Mouse (Mus musculus) stomach, embryonic 14.5 days (tissue): Measurements from ENCODE around the gene Dner. TPM values are rescaled to one million over a fixed set of nuclear protein-coding genes. Genes with fewer than 3 reads are reported as not detected.

ENCODE experiments used
- ATAC-seq: fragments of 200-750 bp; cut with Nextera tagmentation; 2 replicates; pipeline ENCODE4 v1.8.0; 2017; ENCODE audit warnings: low read depth, moderate TSS enrichment; ENCODE audit not compliant: insufficient number of reproducible peaks, insufficient read depth, low FRiP score
- H3K27ac ChIP-seq: fragments of 300-500 bp; sonication (generic); 2 replicates; pipeline ENCODE4 v1.5.1; 2014; ENCODE audit warnings: mild to moderate bottlenecking, low read length, moderate library complexity, mixed read lengths
- H3K27me3 ChIP-seq: fragments of 300-500 bp; sonication (generic); 2 replicates; pipeline ENCODE4 v1.6.1; 2014; ENCODE audit warnings: low read length, control low read depth, mixed read lengths; ENCODE audit not compliant: control insufficient read depth, insufficient read depth
- H3K36me3 ChIP-seq: fragments of 300-500 bp; sonication (generic); 2 replicates; pipeline ENCODE4 v1.6.1; 2014; ENCODE audit warnings: mild to moderate bottlenecking, control low read depth, low read length, moderate library complexity, mixed read lengths; ENCODE audit not compliant: control insufficient read depth, insufficient read depth
- H3K4me1 ChIP-seq: fragments of 300-500 bp; sonication (generic); 2 replicates; pipeline ENCODE4 v1.6.1; 2014; ENCODE audit warnings: low read length, control low read depth, mixed read lengths; ENCODE audit not compliant: control insufficient read depth, insufficient read depth
- H3K4me2 ChIP-seq: fragments of 300-500 bp; sonication (generic); replicated peaks from 2 replicates; pipeline ENCODE4 v1.6.1; 2014; ENCODE audit warnings: low read depth, low read length, control low read depth
- H3K4me3 ChIP-seq: fragments of 300-500 bp; sonication (generic); 2 replicates; pipeline ENCODE4 v1.5.1; 2014; ENCODE audit warnings: low read depth, low read length, control low read depth
- H3K9ac ChIP-seq: fragments of 300-500 bp; sonication (generic); replicated peaks from 2 replicates; pipeline ENCODE4 v1.6.1; 2014; ENCODE audit warnings: low read depth, mild to moderate bottlenecking, control low read depth, low read length, moderate library complexity, mixed read lengths
- H3K9me3 ChIP-seq: fragments of 300-500 bp; sonication (generic); 2 replicates; pipeline ENCODE4 v1.6.1; 2016; ENCODE audit warnings: low read depth, low read length, control low read depth; ENCODE audit not compliant: control insufficient read depth
- WGBS: fragments of 180-500 bp; shearing (Covaris S2); extraction: QIAGEN DNeasy Blood & Tissue Kit; methylation state at CpG from one replicate; pipeline ENCODE4 v1.1.7; 2014; 5-methylcytosine and 5-hydroxymethylcytosine counted together
- polyA plus RNA-seq: library from polyadenylated mRNA; unstranded; fragments of >200 nt; fragmentation: Nextera tagmentation; extraction: Ambion mirVana; gene quantifications from 2 replicates; pipeline ENCODE4 v1.2.1, GENCODE M21; 2014

Dner gene
- polyA plus RNA-seq, 1 experiment from 2014 or later: 3.6 TPM

DNA sequence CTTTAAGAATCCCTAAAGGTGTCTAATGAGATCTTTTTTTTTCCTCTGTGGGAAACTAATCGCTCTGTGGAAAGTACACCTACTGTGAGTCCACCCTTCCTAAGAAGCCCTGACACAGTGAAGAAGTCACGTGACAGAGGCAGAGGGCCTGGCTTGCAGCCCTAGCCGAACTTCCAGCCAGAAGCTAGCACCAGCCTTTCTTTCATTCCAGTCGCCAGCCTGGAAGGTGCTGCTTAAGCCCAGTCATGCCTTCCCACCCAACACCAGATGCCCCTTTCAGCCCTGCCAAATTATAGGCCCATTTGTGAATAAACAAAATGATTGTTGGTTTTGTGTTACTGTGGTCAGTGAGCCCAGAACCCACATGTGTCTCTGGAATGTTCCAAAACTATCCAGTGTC, 28.4 kb downstream of the Dner start:
- no peak overlapping the region for H3K4me2 ChIP-seq
- no peaks in the 10 kb centered on the region for H3K27me3 ChIP-seq
- H3K4me3 ChIP-seq: no peak overlapping the region
- H3K27ac ChIP-seq: no peak overlapping the region
- H3K9me3 ChIP-seq: no peaks in the 10 kb centered on the region
- WGBS: 74% methylated on average over 4 of the region's 4 CpGs
- no peaks in the 10 kb centered on the region for H3K36me3 ChIP-seq
- H3K9ac ChIP-seq: no peak overlapping the region
- ATAC-seq: no peak
- no peaks in the 10 kb centered on the region for H3K4me1 ChIP-seq

DNA sequence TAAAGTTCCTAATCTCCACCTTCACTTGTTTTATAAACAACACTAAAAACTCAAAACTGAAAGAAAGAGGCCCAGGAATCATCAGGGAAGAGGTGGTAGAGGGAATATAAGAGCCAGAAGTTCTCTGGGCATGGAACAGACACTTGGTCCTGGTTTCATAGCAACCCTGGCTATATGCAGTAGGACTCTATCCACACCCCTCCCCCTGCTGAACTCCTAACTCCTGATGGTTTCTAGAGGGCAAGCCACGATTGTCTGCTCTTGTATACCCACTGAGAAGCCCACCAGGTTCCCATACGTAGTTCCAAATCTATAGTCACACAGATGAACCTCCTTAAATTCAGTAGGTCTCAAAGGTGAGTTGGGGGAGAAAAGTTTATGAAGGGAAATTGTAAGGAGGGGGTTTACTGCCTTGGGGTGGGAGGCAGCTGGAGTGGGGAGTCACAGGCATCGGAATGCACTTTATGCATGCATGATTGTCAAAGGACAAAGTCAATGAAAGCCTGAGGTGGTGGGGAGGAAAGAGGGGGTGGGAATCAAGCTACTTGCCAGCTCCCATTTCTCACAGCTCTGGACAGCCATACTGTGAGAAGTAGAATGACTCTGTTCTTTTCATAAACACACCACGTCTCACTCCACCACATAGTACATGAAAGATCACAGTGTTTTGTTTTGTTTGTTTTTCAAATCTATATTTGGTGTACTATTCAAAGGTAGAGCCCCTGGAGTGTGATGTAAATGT, 31.5 kb downstream of the Dner start:
- Histone ChIP-seq H3K36me3 (no peaks in the 10 kb centered on the region), H3K27me3 (no peaks in the 10 kb centered on the region)
- 51% methylated on average over 4 of the region's 4 CpGs for WGBS

DNA sequence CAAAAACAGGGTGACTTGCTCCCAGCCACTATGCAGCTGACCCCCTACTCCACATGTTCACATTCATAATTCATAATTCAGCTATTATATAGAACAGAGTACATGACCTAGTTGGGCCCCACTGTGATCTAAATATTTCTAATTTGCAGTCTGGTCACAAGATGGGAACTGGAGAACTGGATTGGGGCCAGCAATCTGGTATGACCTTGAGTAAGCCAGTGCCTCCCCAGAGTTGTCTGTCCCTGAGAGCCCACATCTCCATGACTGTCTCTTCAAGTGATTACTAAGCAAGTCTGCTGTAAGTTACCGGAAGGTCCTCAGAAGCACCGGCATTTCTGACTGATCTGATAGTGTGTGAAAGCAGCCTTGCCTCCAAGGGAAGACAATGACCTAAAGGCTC, 49.2 kb downstream of the Dner start:
- Histone ChIP-seq H3K4me3 (no peak overlapping the region), H3K4me1 (no peaks in the 10 kb centered on the region), H3K9ac (no peak overlapping the region), H3K36me3 (no peaks in the 10 kb centered on the region), H3K27me3 (no peaks in the 10 kb centered on the region), H3K27ac (no peak overlapping the region), H3K9me3 (no peaks in the 10 kb centered on the region), H3K4me2 (no peak overlapping the region)
- no peak for ATAC-seq
- WGBS: 83% methylated on average over 2 of the region's 2 CpGs

More for the DNA sequence above, 31.5 kb downstream of the Dner start:
- Histone ChIP-seq H3K4me2 (no peak overlapping the region), H3K27ac (no peak overlapping the region), H3K4me1 (no peaks in the 10 kb centered on the region), H3K9me3 (no peaks in the 10 kb centered on the region), H3K9ac (no peak overlapping the region), H3K4me3 (no peak overlapping the region)
- ATAC-seq: no peak

DNA sequence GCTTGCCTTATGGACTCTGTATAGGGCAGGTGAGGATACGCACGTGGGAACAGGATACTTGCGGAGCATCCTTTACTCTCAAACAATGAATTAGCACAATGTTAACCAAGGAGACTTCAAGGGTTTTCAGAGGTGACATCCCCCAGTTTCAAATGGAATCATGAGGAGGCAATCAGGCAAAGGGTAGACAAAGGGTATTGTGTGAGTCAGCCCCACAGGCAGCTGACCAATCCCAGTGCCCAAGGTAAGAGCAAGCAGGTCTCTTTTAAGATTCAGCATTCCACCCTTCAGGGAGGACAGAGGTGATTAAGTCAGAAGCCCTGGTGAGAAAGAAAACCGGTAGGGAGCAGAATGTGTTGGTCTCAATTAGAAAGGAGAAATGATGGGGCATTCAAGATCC, 55.6 kb downstream of the Dner start:
- ATAC-seq: no peak
- Histone ChIP-seq H3K9me3 (no peaks in the 10 kb centered on the region), H3K4me3 (no peak overlapping the region), H3K27ac (no peak overlapping the region), H3K4me2 (no peak overlapping the region), H3K36me3 (no peaks in the 10 kb centered on the region), H3K9ac (no peak overlapping the region), H3K27me3 (no peaks in the 10 kb centered on the region), H3K4me1 (no peaks in the 10 kb centered on the region)
- 57% methylated on average over 4 of the region's 4 CpGs for WGBS

DNA sequence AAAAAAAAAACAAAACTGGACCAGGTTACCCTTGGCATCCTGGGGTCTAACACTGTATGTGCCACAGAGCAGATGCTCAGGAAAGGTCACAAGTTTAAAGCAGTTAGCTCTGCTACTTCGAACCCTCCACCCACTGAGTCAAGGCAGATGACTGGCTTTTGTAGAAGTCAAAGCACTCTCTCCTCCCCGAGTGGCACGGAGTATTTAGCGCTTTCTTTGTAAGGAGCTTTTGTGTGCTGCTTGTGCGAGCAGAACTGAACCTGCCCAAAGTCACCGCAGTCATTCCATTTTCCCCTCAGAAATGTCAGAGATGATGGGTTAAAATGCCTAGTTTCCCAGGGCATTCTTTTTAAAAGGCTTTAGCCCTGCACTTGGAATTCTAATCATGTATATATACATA, 59.1 kb downstream of the Dner start:
- no peaks in the 10 kb centered on the region for H3K9me3 ChIP-seq
- 30% methylated on average over 6 of the region's 6 CpGs for WGBS
- ATAC-seq: no peak

DNA sequence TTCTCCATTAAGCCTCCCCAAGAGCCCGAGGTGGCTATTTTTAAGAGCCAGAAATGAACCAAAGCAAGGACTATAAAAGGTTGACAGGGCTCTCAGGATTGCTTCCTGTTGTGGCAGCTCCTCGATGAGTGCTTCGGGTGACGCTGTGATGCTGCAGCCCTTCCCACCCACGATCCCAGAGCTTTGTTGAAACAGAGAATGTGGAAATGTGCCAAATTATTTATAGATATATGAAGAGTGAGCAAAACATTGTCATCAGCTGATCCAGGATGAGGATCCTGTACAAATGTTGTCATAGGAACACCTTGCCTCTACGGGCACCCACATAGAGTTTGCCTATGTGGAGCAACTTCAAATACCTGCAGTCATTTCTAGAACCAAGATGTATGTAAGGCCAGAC, 67.8 kb downstream of the Dner start:
- no peak for ATAC-seq
- Histone ChIP-seq H3K4me2 (no peak overlapping the region), H3K9ac (no peak overlapping the region), H3K27me3 (no peaks in the 10 kb centered on the region), H3K9me3 (no peaks in the 10 kb centered on the region), H3K4me1 (no peaks in the 10 kb centered on the region), H3K4me3 (no peak overlapping the region), H3K27ac (no peak overlapping the region), H3K36me3 (no peaks in the 10 kb centered on the region)
- 70% methylated on average over 6 of the region's 6 CpGs for WGBS

More for the DNA sequence above, 59.1 kb downstream of the Dner start:
- no peak overlapping the region for H3K27ac ChIP-seq
- H3K9ac ChIP-seq: no peak overlapping the region
- H3K27me3 ChIP-seq: no peaks in the 10 kb centered on the region
- H3K36me3 ChIP-seq: no peaks in the 10 kb centered on the region
- no peak overlapping the region for H3K4me2 ChIP-seq
- H3K4me1 ChIP-seq: no peaks in the 10 kb centered on the region
- H3K4me3 ChIP-seq: no peak overlapping the region

DNA sequence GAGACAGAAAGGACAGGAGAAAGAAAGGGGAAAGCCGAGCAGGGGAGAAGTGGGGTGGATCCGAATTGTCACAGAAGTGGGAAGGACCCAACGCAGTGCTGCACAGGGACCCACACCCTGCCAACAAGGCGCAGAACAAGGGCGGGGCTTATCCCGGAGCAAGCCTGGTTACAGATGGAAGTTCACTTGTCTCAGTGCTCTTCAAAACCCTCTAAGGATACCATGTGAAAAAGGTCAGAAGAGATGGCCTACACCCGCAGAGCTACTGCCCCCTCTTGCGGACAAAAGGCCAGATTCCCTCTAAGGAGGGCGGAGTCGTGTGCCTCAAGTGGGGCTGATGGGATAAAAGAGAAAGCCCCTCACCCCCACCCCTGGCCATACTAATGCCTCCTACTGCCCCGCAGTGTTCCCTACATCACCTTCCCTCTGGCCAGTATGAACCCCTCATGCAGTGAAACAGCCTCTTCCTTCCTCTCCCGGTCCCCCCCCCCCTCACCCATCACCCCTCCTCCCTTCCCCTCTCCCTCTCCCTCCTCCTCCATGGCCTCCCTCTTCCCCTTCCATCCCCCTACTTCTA, 73.0 kb downstream of the Dner start:
- ATAC-seq: peak; percentile 36; the same call in 1 of the 2 replicates
- no peak overlapping the region for H3K27ac ChIP-seq
- H3K4me1 ChIP-seq: no peaks in the 10 kb centered on the region
- no peaks in the 10 kb centered on the region for H3K27me3 ChIP-seq
- H3K36me3 ChIP-seq: no peaks in the 10 kb centered on the region
- no peak overlapping the region for H3K9ac ChIP-seq
- 25% methylated on average over 11 of the region's 12 CpGs for WGBS
- H3K4me3 ChIP-seq: no peak overlapping the region
- no peak overlapping the region for H3K4me2 ChIP-seq
- no peaks in the 10 kb centered on the region for H3K9me3 ChIP-seq

DNA sequence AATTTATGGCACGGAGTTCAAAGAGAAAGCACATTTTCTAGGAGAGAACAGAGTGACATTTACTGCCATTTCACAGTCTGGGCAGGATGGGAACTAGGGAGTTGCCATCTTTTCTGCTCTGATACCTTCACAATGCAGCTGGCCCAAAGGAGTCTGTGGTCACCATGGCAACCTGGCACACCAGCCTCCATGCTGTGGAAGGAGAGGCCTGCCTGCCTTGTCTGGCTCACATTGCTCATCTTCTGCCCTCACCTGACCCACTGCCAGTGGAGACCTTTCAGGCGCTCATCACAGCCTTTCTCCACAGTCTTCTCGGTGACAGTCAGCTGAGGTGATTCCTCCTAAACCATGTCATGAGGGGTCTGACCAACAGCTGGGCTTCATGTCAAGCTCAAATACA, 74.7 kb downstream of the Dner start:
- no peaks in the 10 kb centered on the region for H3K36me3 ChIP-seq
- H3K4me3 ChIP-seq: no peak overlapping the region
- no peak overlapping the region for H3K9ac ChIP-seq
- WGBS: 72% methylated on average over 3 of the region's 3 CpGs
- H3K9me3 ChIP-seq: no peaks in the 10 kb centered on the region
- no peak for ATAC-seq
- no peak overlapping the region for H3K4me2 ChIP-seq
- H3K27ac ChIP-seq: no peak overlapping the region
- no peaks in the 10 kb centered on the region for H3K27me3 ChIP-seq
- no peaks in the 10 kb centered on the region for H3K4me1 ChIP-seq
